Mouse (Mus musculus) yolk sac, embryonic 10.5 days (tissue): Measurements from ENCODE around the gene Sgca.

ENCODE experiments used
- DNase-seq: peaks from one replicate; pipeline ENCODE4 v3.0.0-alpha.2; 2017; ENCODE audit warnings: low spot score

Sgca gene

DNA sequence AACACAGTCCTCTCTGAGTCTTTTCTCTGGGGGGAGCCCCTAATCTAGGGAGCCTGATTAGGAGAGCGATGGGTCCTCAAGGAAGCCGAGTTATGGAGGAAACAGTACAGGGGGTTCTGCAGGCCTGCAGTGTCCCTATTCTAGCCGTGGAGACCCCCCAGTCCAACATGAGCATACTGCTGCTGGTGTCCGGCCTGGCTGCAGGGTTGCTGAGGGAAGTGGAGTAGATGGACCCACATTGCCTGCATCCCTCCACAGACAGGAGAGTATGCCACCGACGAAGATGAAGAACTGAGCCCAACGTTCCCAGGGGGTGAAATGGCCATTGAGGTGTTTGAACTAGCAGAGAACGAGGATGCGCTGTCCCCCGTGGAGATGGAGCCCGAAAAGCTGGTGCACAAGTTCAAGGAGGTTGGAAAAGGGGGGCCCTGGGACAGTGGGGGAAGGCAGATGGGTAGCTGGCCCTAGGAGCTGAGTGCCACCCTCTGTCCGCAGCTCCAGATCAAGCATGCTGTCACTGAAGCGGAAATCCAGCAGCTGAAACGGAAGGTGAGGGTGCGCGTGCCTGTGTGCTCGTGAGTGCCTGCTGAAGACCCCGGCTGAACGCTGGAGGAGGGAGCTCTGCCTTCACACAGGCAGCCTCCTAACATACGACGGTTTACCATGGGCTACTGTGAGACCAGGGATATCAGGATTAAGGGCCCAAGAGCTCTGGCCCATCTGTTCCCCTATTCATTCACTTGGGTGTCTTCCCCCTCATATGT lies 25.6 kb upstream of the Sgca start:
- DNase-seq, result no peak

DNA sequence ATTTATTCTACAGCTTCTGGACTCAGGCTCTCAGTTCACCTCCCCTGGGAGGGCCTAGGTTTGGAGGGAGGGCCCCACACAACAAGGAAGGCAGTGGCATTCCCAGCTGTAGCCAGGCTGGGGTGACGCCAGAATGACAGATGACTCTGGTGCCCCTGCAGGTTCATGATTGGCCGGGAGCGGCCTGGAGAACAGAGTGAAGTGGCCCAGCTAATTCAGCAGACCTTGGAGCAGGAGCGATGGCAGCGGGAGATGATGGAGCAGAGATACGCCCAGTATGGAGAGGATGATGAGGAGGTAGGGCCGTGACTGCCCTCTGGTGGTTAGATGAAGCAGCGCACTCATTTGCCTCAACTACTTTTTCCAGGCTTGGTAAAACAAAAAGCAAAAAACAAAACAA lies 24.9 kb upstream of the Sgca start:
- peak; percentile 55 for DNase-seq

DNA sequence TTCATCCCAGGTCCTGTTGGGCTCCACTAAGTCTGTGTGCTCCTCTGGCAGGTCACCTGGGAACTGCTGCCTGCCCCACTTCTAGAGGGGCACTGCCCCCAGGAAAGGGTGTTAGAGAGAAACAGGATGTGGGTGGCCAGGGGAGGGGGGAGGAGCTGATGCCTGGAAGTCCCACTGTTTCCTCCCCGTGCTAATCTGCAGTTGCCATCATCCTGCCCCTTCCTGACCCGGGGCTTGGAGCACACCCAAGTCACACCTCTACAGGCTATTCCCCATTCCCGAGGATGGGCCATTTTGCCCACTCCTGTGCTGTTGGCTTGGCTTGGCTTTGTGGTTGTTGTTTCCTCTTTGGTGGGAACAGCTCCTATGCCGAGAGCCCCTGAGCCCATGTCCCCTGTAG lies 24.4 kb upstream of the Sgca start:
- no peak for DNase-seq

DNA sequence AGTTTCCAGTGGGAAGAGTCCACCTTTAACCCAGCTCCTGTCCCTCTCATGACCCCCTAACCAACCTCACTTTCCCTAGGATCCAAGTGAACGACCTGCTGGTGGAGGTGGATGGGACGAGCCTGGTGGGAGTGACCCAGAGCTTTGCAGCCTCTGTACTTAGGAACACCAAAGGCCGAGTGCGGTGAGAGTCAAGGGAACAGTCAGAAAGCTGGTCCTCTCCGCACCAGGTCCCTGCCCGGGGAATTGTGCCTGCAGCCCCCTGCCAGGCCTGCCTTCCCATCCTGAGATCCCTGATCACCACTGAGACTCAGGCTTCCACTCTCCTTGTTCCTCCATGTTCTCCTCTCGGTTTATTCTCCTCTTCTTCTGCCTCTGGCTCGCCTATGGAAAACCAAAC lies 24.0 kb upstream of the Sgca start:
- no peak for DNase-seq

- DNase-seq, result no peak
These were observed 22.0 kb upstream of the Sgca start for GRCm38 (mm10) chr11:94998041-94998531.

- DNase-seq, result peak; percentile 32
These were observed 21.5 kb upstream of the Sgca start for GRCm38 (mm10) chr11:94997596-94997995.

- no peak for DNase-seq
These were observed 20.9 kb upstream of the Sgca start for GRCm38 (mm10) chr11:94996984-94997383.

GRCm38 (mm10) chr11:94996101-94996500 lies 20.0 kb upstream of the Sgca start:
- DNase-seq, result no peak

DNA sequence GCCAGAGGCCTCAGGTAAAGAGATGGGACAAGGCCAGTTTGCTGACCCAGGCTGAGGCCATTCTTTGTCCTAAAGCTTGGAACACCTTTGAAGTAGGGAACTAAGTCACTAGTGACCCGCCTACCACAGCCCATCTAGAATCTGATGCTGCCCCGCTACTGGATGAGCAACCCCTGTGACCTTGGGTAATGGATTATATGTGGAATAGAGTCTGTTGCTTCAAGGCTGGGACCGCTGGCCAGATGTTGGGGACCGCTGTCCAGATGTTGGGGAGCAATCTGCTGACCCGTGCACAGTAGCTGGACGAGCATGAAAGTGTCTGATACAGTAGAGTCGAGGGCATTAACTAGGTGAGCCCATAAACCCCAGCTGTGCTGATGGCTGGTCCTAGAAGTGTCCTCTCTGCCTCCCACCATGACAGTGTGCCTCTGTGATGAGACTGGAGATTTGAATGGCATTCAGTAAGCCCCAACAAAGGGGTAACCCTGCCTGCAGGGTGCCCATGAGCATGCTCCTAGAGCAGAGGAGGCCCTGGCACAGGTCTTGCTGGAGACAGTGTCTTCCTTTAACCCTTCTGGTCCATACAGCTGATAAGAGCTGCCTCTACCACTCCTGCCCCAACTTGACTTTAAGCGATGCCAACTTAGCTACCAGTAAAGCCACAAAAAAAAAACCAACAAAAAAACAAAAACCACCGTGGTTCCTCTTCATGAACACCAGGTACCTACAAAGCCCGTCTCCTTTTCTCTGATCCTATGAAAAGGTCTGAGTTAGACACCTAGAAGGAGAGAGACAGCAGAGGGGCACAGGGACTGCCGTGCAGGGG lies 19.0 kb upstream of the Sgca start:
- DNase-seq, result no peak

DNA sequence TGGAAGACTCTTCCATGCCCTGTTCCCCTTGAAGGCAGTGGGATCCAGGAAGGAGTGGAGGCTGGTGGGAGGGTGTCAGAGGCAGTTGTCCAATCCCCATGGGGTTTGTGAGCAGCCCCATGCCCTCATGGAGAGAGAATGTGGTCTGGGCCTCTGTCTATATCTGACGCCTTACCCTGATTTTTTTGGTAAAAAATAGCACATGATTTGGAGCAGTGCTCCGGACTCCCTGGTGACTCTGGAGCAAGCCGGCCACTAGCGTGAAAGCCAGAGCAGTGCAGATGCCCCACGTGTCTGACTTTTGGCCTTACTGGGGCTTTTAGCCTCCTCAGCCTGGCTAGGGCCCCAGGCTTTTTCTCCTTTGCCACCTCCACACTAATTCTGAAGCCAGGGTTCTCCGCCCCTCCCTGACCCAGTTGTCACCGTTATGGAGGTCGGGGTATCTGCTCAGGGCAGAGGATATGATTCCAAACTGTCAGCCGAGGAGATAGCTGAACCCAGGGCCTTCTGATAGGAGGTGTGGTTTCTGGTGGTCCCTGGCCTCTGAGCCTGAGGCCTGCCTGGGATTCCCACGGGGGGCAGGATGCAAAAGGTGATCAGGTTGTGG lies 18.2 kb upstream of the Sgca start:
- DNase-seq, result no peak

DNA sequence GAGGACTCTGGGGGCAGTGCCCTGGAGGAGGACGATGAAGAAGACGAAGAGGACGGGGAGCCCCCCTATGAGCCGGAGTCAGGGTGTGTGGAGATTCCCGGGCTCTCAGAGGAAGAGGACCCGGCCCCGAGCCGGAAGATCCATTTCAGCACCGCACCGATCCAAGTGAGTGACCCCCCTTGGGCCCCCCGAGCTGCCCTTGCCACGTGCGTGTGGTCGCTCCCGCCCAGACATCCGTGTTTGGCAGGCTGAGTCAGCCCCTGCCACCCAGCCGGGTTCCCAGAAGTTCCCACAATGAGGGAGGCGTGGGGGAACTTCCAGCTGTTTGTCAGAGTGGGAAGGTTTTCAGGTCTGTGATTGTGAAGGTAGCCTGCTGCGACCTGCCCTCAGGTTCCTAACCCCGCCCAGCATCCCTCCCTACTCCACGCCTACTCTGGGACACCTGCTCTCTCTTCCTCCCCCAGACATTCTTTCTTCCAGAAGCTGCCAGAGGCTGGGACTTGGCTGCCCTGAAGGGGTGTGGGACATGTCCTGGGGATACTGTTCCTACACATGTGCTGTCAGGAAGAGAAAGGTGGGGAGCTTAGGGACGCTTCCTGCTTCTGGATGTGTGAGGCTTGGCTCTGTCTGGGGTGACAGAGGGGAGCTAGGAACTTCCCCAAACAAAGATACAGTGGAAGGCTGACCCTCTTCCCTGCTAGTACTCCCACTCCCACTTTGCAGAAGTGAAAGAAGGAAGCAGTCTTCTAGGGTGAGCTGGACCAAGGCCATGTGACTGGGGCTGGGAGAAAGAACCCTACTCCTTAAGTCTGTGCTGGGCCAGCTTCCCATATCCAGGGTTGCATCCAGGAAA lies 16.9 kb upstream of the Sgca start:
- DNase-seq, result peak; percentile 51

DNA sequence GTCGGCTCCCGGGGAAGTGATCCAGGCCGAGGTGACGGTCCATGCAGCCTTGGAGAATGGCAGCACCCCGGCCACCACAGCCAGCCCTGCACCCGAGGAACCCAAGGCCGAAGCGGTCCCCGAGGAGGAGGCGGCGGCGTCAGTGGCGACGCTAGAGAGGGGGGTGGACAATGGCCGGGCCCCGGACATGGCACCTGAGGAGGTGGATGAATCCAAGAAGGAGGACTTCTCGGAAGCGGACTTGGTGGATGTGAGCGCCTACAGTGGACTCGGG lies 16.3 kb upstream of the Sgca start:
- DNase-seq, result no peak

DNA sequence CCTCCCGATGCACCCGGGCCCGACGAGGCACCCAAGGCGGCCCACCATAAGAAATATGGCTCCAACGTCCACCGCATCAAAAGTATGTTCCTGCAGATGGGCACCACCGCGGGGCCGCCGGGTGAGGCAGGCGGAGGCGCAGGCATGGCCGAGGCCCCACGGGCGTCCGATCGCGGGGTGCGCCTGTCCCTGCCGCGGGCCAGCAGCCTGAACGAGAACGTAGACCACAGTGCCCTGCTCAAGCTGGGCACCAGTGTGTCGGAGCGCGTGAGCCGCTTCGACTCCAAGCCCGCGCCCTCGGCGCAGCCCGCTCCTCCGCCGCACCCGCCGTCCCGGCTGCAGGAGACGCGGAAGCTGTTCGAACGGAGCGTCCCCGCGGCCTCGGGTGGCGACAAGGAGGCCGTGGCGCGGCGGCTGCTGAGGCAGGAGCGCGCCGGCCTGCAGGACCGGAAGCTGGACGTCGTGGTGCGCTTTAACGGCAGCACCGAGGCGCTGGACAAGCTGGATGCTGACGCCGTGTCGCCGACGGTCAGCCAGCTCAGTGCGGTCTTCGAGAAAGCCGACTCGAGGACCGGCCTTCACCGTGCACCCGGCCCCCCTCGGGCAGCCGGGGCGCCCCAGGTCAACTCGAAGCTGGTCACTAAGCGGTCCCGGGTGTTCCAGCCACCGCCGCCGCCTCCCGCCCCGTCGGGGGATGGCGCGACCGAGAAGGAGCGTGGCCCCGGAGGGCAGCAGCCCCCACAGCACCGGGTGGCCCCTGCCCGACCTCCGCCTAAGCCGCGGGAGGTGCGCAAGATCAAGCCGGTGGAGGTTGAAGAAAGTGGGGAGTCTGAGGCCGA lies 15.7 kb upstream of the Sgca start:
- DNase-seq, result peak; percentile 31

GRCm38 (mm10) chr11:94990749-94991577 lies 14.8 kb upstream of the Sgca start, which contains the start of gene Ppp1r9b:
Ppp1r9b (plus strand) TSS chr11:94991035.
- DNase-seq, result peak; percentile 89

GRCm38 (mm10) chr11:94990102-94990748 lies 14.1 kb upstream of the Sgca start:
- no peak for DNase-seq

GRCm38 (mm10) chr11:94989562-94990017 lies 13.5 kb upstream of the Sgca start:
- DNase-seq, result peak; percentile 88

DNA sequence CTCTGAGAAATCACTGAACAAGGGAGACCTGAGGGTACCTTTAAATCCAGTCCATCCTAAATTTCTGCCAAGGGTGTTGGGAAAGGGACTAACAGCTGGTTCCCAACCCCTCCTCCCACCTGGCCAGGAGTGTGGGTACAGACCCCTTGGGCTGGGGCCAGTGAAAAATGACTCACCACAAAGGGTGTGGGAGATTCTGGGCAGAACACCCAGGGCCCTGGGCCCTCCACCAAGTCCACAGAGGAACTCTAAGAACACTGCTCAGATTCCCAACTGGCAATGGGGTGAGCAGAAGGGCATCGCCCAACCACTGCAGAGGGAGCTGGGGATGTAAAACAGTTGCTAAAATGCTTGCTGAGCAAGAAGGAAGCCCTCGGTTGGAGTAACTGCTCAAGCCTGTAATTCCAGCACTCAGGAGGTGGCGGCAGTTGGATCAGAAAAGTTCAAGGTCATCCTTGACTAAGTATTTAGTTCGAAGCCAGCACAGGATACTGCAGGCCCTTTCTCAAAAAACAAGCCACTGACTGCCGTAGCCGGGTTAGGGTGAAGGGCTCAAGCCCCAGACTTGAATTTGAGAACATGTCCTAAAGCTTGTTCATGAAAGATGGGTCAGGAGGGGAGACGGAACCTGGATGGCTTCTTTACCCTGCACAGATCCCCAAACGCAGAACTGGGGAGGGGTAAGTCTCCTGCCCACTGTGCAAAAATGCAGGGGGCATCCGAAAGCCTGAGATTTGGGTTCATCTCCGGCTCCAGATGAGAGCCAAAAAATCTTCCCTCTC lies 12.8 kb upstream of the Sgca start:
- no peak for DNase-seq

- no peak for DNase-seq
These were observed 11.7 kb upstream of the Sgca start for GRCm38 (mm10) chr11:94987851-94988250.

GRCm38 (mm10) chr11:94987341-94987740 lies 11.2 kb upstream of the Sgca start:
- no peak for DNase-seq
